Mouse (Mus musculus) small intestine, adult 2 months (tissue): ENCODE results near the gene Uhrf1bp1. TPM values are rescaled to one million over a fixed set of nuclear protein-coding genes. Genes with fewer than 3 reads are reported as not detected.

Experiments
- H3K27ac ChIP-seq: fragments of 200-500 bp; 2 replicates; pipeline ENCODE4 v1.5.1; 2012; ENCODE audit warnings: low read depth, low read length, control low read depth, inconsistent platforms; ENCODE audit not compliant: insufficient read depth
- H3K27me3 ChIP-seq: fragments of 200-500 bp; 2 replicates; pipeline ENCODE4 v1.6.1; 2012; ENCODE audit warnings: mild to moderate bottlenecking, moderate library complexity, low read length, inconsistent platforms; ENCODE audit not compliant: control insufficient read depth, insufficient read depth
- H3K36me3 ChIP-seq: fragments of 200-500 bp; 2 replicates; pipeline ENCODE4 v1.6.1; 2012; ENCODE audit warnings: mild to moderate bottlenecking, low read length, control low read depth, inconsistent platforms; ENCODE audit not compliant: control insufficient read depth, insufficient read depth
- H3K4me1 ChIP-seq: fragments of 200-500 bp; 2 replicates; pipeline ENCODE4 v1.6.1; 2012; ENCODE audit warnings: low read length, inconsistent platforms, mixed read lengths; ENCODE audit not compliant: control insufficient read depth, insufficient read depth, insufficient read length
- H3K4me3 ChIP-seq: fragments of 200-500 bp; 2 replicates; pipeline ENCODE4 v1.5.1; 2012; ENCODE audit warnings: low read depth, mild to moderate bottlenecking, control low read depth, inconsistent platforms, low read length, moderate library complexity
- CTCF ChIP-seq: fragments of 200-500 bp; IDR thresholded peaks from 2 replicates; pipeline ENCODE4 v1.5.1; 2012; ENCODE audit warnings: low read depth, mild to moderate bottlenecking, control low read depth, inconsistent platforms, low read length, moderate library complexity, mixed read lengths; ENCODE audit not compliant: insufficient replicate concordance, insufficient read length; ENCODE audit errors: extremely low read depth
- POLR2A ChIP-seq: fragments of 200-500 bp; IDR thresholded peaks from 2 replicates; pipeline ENCODE4 v1.6.1; 2012; ENCODE audit warnings: low read depth, mild to moderate bottlenecking, control low read depth, inconsistent platforms, low read length, moderate library complexity
- WGBS: fragments of 180-500 bp; shearing (Covaris S2); methylation state at CpG from one replicate; pipeline ENCODE4 v1.1.7; 2018; 5-methylcytosine and 5-hydroxymethylcytosine counted together
- polyA plus RNA-seq: library from polyadenylated mRNA; depleted of rRNA; stranded (reverse); fragments of >200 nt; gene quantifications from 2 replicates; pipeline ENCODE4 v1.2.3, GENCODE M21; 2012

Uhrf1bp1 gene
- polyA plus RNA-seq, 1 experiment = 1.8 TPM

GRCm38 (mm10) chr17:27819971-27820567 lies 36.2 kb upstream of the Uhrf1bp1 start:
- Histone ChIP-seq H3K36me3 (no peaks in the 10 kb centered on the region), H3K4me3 (peak overlapping the region; percentile 79), H3K27me3 (no peaks in the 10 kb centered on the region), H3K27ac (peak overlapping the region; percentile 69), H3K4me1 (peaks cover 20% of the 10 kb centered on the region; the same call in 1 of the 2 replicates)
- WGBS = under 1% methylated on average over 60 of the region's 62 CpGs
- TF ChIP-seq POLR2A = no peak
- no peak for TF ChIP-seq CTCF

- Histone ChIP-seq H3K27me3 (no peaks in the 10 kb centered on the region), H3K36me3 (no peaks in the 10 kb centered on the region), H3K4me3 (peak within 1 kb of the TSS; percentile 79), H3K4me1 (peaks cover 24% of the 10 kb centered on the region; the same call in 1 of the 2 replicates), H3K27ac (peak within 1 kb of the TSS; percentile 79)
- under 1% methylated on average over 48 of the region's 56 CpGs for WGBS
- TF ChIP-seq CTCF = no peak
- TF ChIP-seq POLR2A = peak; percentile 61; the same call in 1 of the 2 replicates
Observed at GRCm38 (mm10) chr17:27820568-27821406, 35.5 kb upstream of the Uhrf1bp1 start, which contains the start of gene D17Wsu92e. D17Wsu92e (minus strand) TSS chr17:27820648.

DNA sequence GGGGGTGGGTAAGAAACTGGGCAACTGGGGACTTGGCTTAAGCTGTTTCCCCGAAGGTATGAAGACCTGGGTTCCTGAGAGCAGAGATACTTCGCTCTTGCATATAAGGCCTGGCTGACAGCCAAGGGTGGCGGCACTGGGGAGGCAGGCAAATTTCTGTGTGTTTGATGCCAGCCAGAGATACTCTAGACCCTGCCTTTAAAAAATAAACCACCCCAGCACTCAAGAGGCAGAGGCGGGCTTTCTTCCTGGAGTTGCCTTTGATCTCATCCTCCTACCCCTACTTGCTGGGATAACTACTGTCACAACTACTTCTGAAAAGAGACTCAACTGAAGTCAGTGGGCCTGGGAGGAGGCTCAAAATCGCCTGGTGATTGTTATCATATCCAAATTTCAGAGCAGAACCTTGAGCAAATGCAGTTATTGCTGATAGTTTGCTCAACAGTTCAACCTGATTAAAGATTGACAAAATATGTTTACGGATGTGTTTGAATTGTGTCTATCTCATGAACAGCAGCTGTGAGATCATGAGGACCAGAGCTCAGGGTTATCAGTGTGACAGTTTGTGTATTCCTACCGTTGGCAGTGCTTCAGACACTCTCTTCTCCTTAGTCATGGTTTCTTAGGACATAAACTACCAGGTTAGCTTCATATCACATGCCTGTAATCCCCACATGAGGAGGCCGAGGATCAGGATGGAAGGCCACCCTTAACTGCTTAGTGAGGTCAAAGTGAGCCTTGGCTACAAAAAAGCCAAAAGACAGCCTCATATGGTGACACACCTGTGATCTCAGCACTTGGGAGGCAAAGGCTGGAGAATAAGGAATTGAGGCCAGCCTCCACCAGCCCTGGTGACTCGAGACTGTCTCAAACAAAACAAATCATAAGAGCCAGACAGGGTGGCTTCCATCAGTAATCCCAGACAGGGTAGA lies 34.6 kb upstream of the Uhrf1bp1 start:
- 21% methylated on average over 9 of the region's 9 CpGs for WGBS
- no peaks in the 10 kb centered on the region for H3K27me3 ChIP-seq
- H3K27ac ChIP-seq = peak overlapping the region; percentile 79
- H3K4me3 ChIP-seq = no peak overlapping the region
- no peaks in the 10 kb centered on the region for H3K36me3 ChIP-seq
- TF ChIP-seq POLR2A (no peak), CTCF (no peak)
- peaks cover 27% of the 10 kb centered on the region for H3K4me1 ChIP-seq

- Histone ChIP-seq H3K27ac (no peak overlapping the region), H3K36me3 (no peaks in the 10 kb centered on the region), H3K27me3 (no peaks in the 10 kb centered on the region), H3K4me1 (peaks cover 25% of the 10 kb centered on the region), H3K4me3 (no peak overlapping the region)
- WGBS = 85% methylated on average over 9 of the region's 9 CpGs
- TF ChIP-seq POLR2A = no peak
- no peak for TF ChIP-seq CTCF
Observed at GRCm38 (mm10) chr17:27823142-27823905, 32.9 kb upstream of the Uhrf1bp1 start.

GRCm38 (mm10) chr17:27824941-27825340 lies 31.3 kb upstream of the Uhrf1bp1 start:
- Histone ChIP-seq H3K4me1 (peaks cover 25% of the 10 kb centered on the region), H3K27me3 (no peaks in the 10 kb centered on the region), H3K27ac (peak overlapping the region; percentile 74), H3K36me3 (no peaks in the 10 kb centered on the region), H3K4me3 (no peak overlapping the region)
- TF ChIP-seq POLR2A = no peak
- WGBS = 41% methylated on average over 1 of the region's 1 CpGs

DNA sequence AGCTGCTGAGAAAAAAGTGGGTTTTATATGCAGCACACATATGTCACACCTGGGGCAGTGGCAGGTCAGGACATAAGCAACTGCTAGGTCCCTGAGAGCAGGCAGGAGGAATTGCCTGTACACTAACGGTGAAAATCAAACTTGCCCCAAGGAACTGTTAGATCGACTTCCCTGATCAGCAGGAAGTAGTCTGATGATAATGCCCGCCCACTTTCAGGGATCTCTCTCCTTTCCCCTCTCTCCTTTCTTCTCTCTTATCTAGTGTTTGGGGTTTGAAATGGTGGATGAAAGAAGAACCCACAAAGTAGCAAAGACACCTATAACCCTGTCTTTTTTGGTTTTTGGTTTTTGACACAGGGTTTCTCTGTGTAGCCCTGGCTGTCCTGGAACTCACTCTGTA lies 30.7 kb upstream of the Uhrf1bp1 start:
- no peaks in the 10 kb centered on the region for H3K36me3 ChIP-seq
- TF ChIP-seq CTCF (no peak), POLR2A (no peak)
- peak overlapping the region; percentile 74 for H3K27ac ChIP-seq
- H3K4me3 ChIP-seq = no peak overlapping the region; the same call in 1 of the 2 replicates
- H3K4me1 ChIP-seq = peaks cover 25% of the 10 kb centered on the region
- no peaks in the 10 kb centered on the region for H3K27me3 ChIP-seq
- WGBS = 16% methylated on average over 3 of the region's 3 CpGs
